Mouse (Mus musculus) E14TG2a.4 (cell line): Measurements from ENCODE around the gene Calhm6.

Experiments
- H3K27me3 ChIP-seq: 2 replicates; pipeline ENCODE4 v1.6.1; 2014; ENCODE audit warnings: low read length, control low read depth; ENCODE audit not compliant: insufficient read depth
- H3K36me3 ChIP-seq: 2 replicates; pipeline ENCODE4 v1.6.1; 2014; ENCODE audit warnings: low read length, control low read depth; ENCODE audit not compliant: insufficient read depth
- H3K4me1 ChIP-seq: replicated peaks from 2 replicates; pipeline ENCODE4 v1.6.1; 2014; ENCODE audit warnings: low read depth, low read length, control low read depth
- H3K4me3 ChIP-seq: replicated peaks from 2 replicates; pipeline ENCODE4 v1.5.1; 2014; ENCODE audit warnings: mild to moderate bottlenecking, low read length
- H3K9me3 ChIP-seq: 2 replicates; pipeline ENCODE4 v1.6.1; 2014; ENCODE audit warnings: low read length, control low read depth
- CTCF ChIP-seq: conservative IDR thresholded peaks from 2 replicates; pipeline ENCODE4 v1.5.1; 2014; ENCODE audit warnings: low read length
- NANOG ChIP-seq: IDR thresholded peaks from 2 replicates; pipeline ENCODE4 v1.6.1; 2014; ENCODE audit warnings: borderline replicate concordance, low read length, mixed read lengths
- POU5F1 ChIP-seq: IDR thresholded peaks from 2 replicates; pipeline ENCODE4 v1.6.1; 2014; ENCODE audit warnings: low read length, borderline replicate concordance

The Calhm6 gene

DNA sequence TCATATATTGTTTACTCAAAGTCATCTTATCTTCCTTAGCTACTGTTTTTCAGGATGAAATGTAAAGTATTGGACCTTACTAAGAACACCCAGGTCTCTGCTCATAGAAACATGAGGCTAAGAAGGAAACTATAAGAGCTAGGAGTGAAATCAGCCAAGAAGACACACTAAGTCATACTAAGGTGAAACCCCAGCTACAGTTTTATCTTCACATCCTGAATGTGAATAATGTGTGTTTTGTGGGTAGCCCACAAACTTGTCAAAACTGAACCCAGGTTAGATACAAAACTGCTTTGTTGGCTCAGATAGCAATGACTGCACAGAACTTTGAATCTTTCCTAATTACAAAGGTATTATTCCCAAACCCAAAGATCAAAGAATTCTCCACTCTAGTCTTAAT, 10.0 kb downstream of the Calhm6 start:
- H3K9me3 ChIP-seq, result no peaks in the 10 kb centered on the region
- no peak overlapping the region for H3K4me3 ChIP-seq
- no peaks in the 10 kb centered on the region for H3K36me3 ChIP-seq
- 0 out of 2 replicates have a peak, but pooled peaks cover 3% of the 10 kb centered on the region for H3K27me3 ChIP-seq
- TF ChIP-seq NANOG (no peak), POU5F1 (no peak), CTCF (no peak)
- no peaks in the 10 kb centered on the region for H3K4me1 ChIP-seq

DNA sequence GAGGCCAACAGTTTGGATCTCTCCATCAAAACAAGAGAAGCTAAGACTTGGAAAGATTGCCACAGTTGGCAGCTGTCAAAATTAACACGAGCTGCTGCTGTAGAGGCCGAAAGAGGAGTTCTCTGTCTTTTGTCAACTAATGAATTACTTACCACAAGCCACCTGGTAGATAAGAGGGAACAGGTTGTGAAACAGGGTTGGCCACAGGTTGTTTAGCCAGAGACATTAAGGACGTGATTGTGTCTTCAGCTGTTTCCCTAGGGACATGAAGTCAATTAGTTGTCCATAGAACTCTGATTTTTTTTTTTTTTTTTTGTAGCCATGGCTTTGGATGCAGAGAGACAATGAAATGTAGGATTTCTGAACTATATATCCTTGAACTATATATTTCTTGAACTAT, 10.7 kb downstream of the Calhm6 start:
- Histone ChIP-seq H3K9me3 (no peaks in the 10 kb centered on the region), H3K27me3 (peaks cover 3% of the 10 kb centered on the region; the same call in 1 of the 2 replicates), H3K36me3 (no peaks in the 10 kb centered on the region), H3K4me1 (no peaks in the 10 kb centered on the region), H3K4me3 (no peak overlapping the region)
- TF ChIP-seq POU5F1 (no peak), CTCF (no peak), NANOG (no peak)

DNA sequence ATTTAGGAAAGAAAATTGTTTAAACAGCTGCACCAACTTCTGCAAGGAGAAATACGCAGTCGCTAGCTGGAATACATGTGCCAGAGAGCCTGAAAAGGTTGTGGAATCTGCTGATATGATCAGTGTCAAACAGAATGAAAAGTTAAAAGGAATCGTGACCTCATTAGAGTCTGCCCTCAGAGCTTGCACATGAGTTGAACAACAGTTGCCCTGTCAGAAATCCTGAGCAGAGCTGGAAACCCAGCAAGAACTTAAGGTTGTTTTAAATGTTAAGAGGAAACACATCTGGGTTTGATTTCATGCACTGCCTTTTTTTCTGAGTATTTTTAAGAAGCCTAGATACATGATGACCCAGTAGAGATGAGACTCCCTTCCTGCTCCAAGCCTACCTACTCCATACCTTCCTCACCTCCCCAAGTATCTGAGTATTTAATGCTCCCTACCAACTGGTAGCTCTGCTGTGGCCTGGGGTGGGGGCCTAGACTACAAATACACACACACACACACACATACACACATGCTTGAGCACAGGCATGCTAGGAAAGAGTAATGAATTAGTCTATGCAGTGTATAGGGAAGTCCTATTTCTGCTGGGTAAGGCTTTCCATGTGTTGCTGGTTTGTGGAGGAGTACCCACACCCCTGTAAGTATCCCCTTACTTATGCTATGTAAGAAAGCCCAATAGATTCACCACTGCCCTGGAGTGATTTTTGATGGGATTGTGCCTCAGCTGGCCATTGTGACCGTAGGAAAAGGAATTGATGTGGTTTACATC, 15.6 kb downstream of the Calhm6 start:
- TF ChIP-seq POU5F1 (no peak), CTCF (no peak), NANOG (no peak)
- no peaks in the 10 kb centered on the region for H3K9me3 ChIP-seq
- H3K27me3 ChIP-seq, result no peaks in the 10 kb centered on the region; the same call in 1 of the 2 replicates
- H3K4me1 ChIP-seq, result 0 out of 2 replicates have a peak, but pooled peaks cover 7% of the 10 kb centered on the region
- no peaks in the 10 kb centered on the region for H3K36me3 ChIP-seq
- H3K4me3 ChIP-seq, result no peak overlapping the region

DNA sequence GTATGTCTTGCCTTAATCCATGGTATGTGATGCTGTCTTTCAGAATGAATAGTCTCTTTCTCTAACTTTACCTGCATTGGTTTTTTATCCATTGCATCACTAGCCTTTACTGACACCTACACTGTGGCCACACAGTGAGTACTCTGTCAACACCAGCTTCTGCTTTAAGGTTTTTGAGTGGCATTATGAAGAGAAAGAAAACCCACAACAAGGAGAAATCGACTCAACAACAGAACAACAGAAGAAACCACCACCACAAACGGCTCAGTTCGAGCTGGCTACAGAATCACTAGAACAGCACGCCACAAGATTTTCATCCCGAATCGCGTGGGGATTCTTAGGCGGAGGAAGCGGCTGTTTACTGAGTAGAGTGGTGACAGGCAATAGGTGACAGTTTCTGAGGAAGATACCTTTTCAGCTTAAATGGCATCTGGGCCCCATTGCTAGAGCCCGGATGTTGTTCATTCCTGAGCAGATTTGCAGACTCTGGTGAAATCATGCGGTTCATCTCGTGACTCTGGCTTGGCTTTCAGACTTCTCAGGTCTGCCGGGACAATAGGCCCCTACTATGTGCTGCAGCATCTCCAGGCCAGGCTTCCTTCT, 16.8 kb downstream of the Calhm6 start:
- Histone ChIP-seq H3K4me3 (no peak overlapping the region), H3K36me3 (no peaks in the 10 kb centered on the region), H3K27me3 (no peaks in the 10 kb centered on the region; the same call in 1 of the 2 replicates), H3K4me1 (0 out of 2 replicates have a peak, but pooled peaks cover 7% of the 10 kb centered on the region), H3K9me3 (no peaks in the 10 kb centered on the region)
- TF ChIP-seq NANOG, result no peak
- no peak for TF ChIP-seq POU5F1
- no peak for TF ChIP-seq CTCF

DNA sequence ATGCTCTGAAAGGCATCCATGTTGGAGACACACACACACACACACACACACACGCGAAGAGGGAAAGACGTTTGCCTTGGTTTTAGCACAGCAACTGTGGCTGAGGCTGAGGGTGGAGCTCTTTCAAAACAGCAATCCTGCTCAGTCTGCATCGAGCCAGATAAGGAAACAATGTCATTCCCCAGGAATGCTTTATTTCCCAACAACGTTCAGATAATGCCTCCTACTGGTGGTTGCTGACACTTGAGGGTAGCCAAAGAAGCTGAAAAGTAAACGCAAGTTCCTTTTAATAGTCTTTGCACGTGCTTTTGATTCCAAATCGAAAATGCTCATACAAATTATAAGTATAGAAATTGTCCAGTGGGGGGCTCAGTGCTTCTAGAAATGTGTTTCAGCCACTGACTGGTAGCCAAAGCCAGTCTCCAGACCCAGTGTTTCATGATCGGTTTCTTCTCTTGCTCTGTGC, 31.3 kb downstream of the Calhm6 start, which contains the start of gene Calhm5:
Gene Calhm5 (minus strand): TSS at position 102 of the 466 bp plus-strand sequence.
- Histone ChIP-seq H3K27me3 (no peaks in the 10 kb centered on the region), H3K36me3 (no peaks in the 10 kb centered on the region), H3K9me3 (no peaks in the 10 kb centered on the region), H3K4me3 (peak within 1 kb of the TSS; percentile 68), H3K4me1 (peaks cover 24% of the 10 kb centered on the region)
- TF ChIP-seq CTCF (peak; percentile 47), NANOG (no peak)

DNA sequence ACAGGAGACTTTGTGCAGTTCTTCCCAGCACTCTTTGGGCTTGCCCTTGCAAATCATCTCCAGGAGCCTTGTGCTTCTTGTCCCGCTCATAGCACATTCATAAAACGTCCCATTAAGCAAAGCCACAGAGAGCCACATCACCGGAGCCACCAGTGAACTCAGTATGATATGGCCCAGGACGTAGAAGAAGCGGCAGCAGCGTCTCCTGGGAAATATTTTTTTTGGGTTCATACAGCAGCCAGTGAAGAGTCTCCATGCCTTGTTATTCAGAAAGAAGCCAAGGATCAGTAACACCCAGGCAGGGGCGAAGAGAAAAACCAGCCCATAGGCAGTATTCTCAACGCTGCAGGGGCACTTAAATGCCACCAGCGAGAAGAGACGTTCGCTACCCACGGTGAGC, 31.8 kb downstream of the Calhm6 start:
- Histone ChIP-seq H3K4me3 (peak overlapping the region; percentile 68), H3K27me3 (no peaks in the 10 kb centered on the region), H3K36me3 (no peaks in the 10 kb centered on the region), H3K9me3 (no peaks in the 10 kb centered on the region), H3K4me1 (peaks cover 24% of the 10 kb centered on the region)
- no peak for TF ChIP-seq NANOG
- no peak for TF ChIP-seq POU5F1
- no peak for TF ChIP-seq CTCF

DNA sequence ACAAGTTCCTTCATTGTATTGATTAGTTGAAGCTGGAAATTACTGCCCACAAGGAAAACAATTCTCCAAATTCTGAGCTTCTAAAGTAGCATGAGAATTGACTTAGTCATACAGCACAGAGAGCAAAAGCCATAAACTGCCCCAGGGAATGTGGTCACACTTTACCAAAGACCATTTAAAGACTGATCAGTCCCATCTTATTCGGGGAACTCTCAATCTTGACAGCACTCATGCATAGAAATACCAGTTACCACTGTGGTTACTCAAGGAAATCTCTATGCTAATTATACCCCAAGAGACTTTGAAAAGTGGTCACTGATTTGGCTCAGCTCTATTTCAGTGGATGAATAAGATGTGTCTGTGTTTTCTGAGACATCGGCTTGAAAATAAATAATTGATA, 32.6 kb downstream of the Calhm6 start:
- H3K4me3 ChIP-seq, result no peak overlapping the region
- H3K36me3 ChIP-seq, result no peaks in the 10 kb centered on the region

DNA sequence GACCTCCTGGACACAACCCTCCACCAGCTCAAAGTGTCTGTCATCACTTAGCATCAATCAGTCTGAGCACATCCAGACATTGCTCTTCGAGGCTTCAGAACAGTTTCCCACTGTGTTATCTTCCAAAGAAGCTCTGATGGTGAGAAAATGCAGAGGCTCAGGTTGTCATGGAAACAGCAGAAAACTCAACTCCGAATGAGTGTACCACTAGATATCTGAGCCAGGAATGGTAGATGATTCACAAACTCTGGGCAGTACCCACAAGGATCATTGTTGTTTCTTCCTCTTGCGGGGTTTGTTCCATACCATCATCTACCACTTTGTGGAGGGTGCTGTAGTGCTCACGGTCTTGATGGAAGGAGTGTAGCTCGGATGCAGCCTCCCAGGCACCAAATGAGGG, 35.9 kb downstream of the Calhm6 start:
- no peaks in the 10 kb centered on the region for H3K27me3 ChIP-seq
- peaks cover 22% of the 10 kb centered on the region for H3K4me1 ChIP-seq
- no peaks in the 10 kb centered on the region for H3K36me3 ChIP-seq
- no peaks in the 10 kb centered on the region for H3K9me3 ChIP-seq
- no peak overlapping the region for H3K4me3 ChIP-seq
- TF ChIP-seq CTCF, result no peak
- TF ChIP-seq POU5F1, result no peak

More for the DNA sequence above, 32.6 kb downstream of the Calhm6 start:
- Histone ChIP-seq H3K9me3 (no peaks in the 10 kb centered on the region), H3K27me3 (no peaks in the 10 kb centered on the region), H3K4me1 (peaks cover 24% of the 10 kb centered on the region)
- TF ChIP-seq POU5F1 (no peak), CTCF (no peak), NANOG (no peak)
